Mouse (Mus musculus) cerebellum, adult 2 months (tissue): ENCODE results near the gene Paqr5. TPM values are rescaled to one million over a fixed set of nuclear protein-coding genes. Genes with fewer than 3 reads are reported as not detected.

Experiments used
- DNase-seq, 2 experiments: peaks; one replicate each; pipeline ENCODE4 v3.0.0; 2021
- H3K27ac ChIP-seq: fragments of 200-500 bp; 2 replicates; pipeline ENCODE4 v1.5.1; 2012; ENCODE audit warnings: low read length, control low read depth, inconsistent platforms; ENCODE audit not compliant: insufficient read depth
- H3K27me3 ChIP-seq: fragments of 200-500 bp; 2 replicates; pipeline ENCODE4 v1.6.1; 2012; ENCODE audit warnings: inconsistent platforms, mild to moderate bottlenecking, low read length, moderate library complexity; ENCODE audit not compliant: control insufficient read depth, insufficient read depth
- H3K4me1 ChIP-seq: fragments of 200-500 bp; 2 replicates; pipeline ENCODE4 v1.6.1; 2011; ENCODE audit warnings: low read length; ENCODE audit not compliant: control insufficient read depth, insufficient read depth
- H3K4me3 ChIP-seq: fragments of 200-500 bp; replicated peaks from 2 replicates; pipeline ENCODE3; 2011; ENCODE audit warnings: mild to moderate bottlenecking, low read depth, low read length, control low read depth; ENCODE audit not compliant: insufficient read depth
- CTCF ChIP-seq: fragments of 200-500 bp; IDR thresholded peaks from 2 replicates; pipeline ENCODE4 v1.5.1; 2011; ENCODE audit warnings: low read depth, mild to moderate bottlenecking, control low read depth, low read length, moderate library complexity, borderline replicate concordance; ENCODE audit not compliant: insufficient read depth
- POLR2A ChIP-seq: fragments of 200-500 bp; IDR thresholded peaks from 2 replicates; pipeline ENCODE4 v1.6.1; 2011; ENCODE audit warnings: low read length, control low read depth, borderline replicate concordance; ENCODE audit not compliant: insufficient read depth
- WGBS: fragments of 180-500 bp; shearing (Covaris S2); methylation state at CpG from one replicate; pipeline ENCODE4 v1.1.7; 2018; 5-methylcytosine and 5-hydroxymethylcytosine counted together
- polyA plus RNA-seq: library from polyadenylated mRNA; depleted of rRNA; stranded (reverse); fragments of >200 nt; gene quantifications from 2 replicates; pipeline ENCODE4 v1.2.3, GENCODE M21; 2012

The Paqr5 gene
- polyA plus RNA-seq, 1 experiment: 5.7 TPM

- no peak overlapping the region for H3K4me3 ChIP-seq
- peaks cover 4% of the 10 kb centered on the region for H3K4me1 ChIP-seq
- WGBS: 35% methylated on average over 4 of the region's 4 CpGs
- H3K27ac ChIP-seq: no peak overlapping the region
- H3K27me3 ChIP-seq: no peaks in the 10 kb centered on the region
- DNase-seq: peak; percentile 40 to 65
- TF ChIP-seq POLR2A (no peak), CTCF (peak; percentile 88)
These were observed 61.2 kb downstream of the Paqr5 start for GRCm38 (mm10) chr9:61965411-61965930.

GRCm38 (mm10) chr9:61963356-61963755, 63.3 kb downstream of the Paqr5 start:
- peaks cover 4% of the 10 kb centered on the region for H3K4me1 ChIP-seq
- H3K4me3 ChIP-seq: no peak overlapping the region
- DNase-seq: no peak
- no peak overlapping the region for H3K27ac ChIP-seq
- H3K27me3 ChIP-seq: no peaks in the 10 kb centered on the region
- no peak for TF ChIP-seq CTCF
- no peak for TF ChIP-seq POLR2A
- 73% methylated on average over 6 of the region's 6 CpGs for WGBS

- TF ChIP-seq POLR2A (no peak), CTCF (no peak)
- H3K4me3 ChIP-seq: no peak overlapping the region
- WGBS: 87% methylated on average over 4 of the region's 4 CpGs
- DNase-seq: no peak
- no peaks in the 10 kb centered on the region for H3K27me3 ChIP-seq
- H3K4me1 ChIP-seq: no peaks in the 10 kb centered on the region
- H3K27ac ChIP-seq: no peak overlapping the region
These were observed 65.5 kb downstream of the Paqr5 start for GRCm38 (mm10) chr9:61961181-61961580.

GRCm38 (mm10) chr9:61960753-61961152, 65.9 kb downstream of the Paqr5 start:
- Histone ChIP-seq H3K4me1 (no peaks in the 10 kb centered on the region), H3K27me3 (no peaks in the 10 kb centered on the region), H3K27ac (no peak overlapping the region), H3K4me3 (no peak overlapping the region)
- no peak for DNase-seq
- 65% methylated on average over 5 of the region's 5 CpGs for WGBS
- TF ChIP-seq POLR2A (no peak), CTCF (no peak)

- Histone ChIP-seq H3K4me1 (no peaks in the 10 kb centered on the region), H3K27ac (no peak overlapping the region), H3K4me3 (no peak overlapping the region), H3K27me3 (no peaks in the 10 kb centered on the region)
- 83% methylated on average over 1 of the region's 1 CpGs for WGBS
- no peak for DNase-seq
- TF ChIP-seq CTCF (no peak), POLR2A (no peak)
These were observed 66.6 kb downstream of the Paqr5 start for GRCm38 (mm10) chr9:61959921-61960569.

- no peaks in the 10 kb centered on the region for H3K4me1 ChIP-seq
- H3K27me3 ChIP-seq: no peaks in the 10 kb centered on the region
- no peak for DNase-seq
- no peak overlapping the region for H3K4me3 ChIP-seq
- H3K27ac ChIP-seq: no peak overlapping the region
- TF ChIP-seq POLR2A (no peak), CTCF (no peak)
These were observed 71.9 kb downstream of the Paqr5 start for GRCm38 (mm10) chr9:61954707-61955106.

GRCm38 (mm10) chr9:61952241-61952640, 74.4 kb downstream of the Paqr5 start:
- Histone ChIP-seq H3K27ac (no peak overlapping the region), H3K27me3 (no peaks in the 10 kb centered on the region), H3K4me3 (no peak overlapping the region), H3K4me1 (no peaks in the 10 kb centered on the region)
- TF ChIP-seq POLR2A: no peak
- no peak for TF ChIP-seq CTCF
- 72% methylated on average over 7 of the region's 7 CpGs for WGBS
- no peak for DNase-seq
